Mouse (Mus musculus) MEL (cell line): ENCODE data around the gene Hecw2. TPM values are rescaled to one million over a fixed set of nuclear protein-coding genes. Genes with fewer than 3 reads are reported as not detected.

Source experiments
- DNase-seq: peaks from one replicate; pipeline ENCODE4 v3.0.0; 2011; ENCODE audit warnings: low read depth, low spot score
- H3K27ac ChIP-seq: 2 replicates; pipeline ENCODE4 v1.5.1; 2012; ENCODE audit warnings: low read depth, mild to moderate bottlenecking, control low read depth, low read length, moderate library complexity; ENCODE audit not compliant: control insufficient read depth
- H3K27me3 ChIP-seq, 2 experiments: fragments of 150-350 bp in 1 of 2; sonication (generic) in 1 of 2; 2 replicates each; pipeline ENCODE4 v1.6.1; 2012; ENCODE audit warnings: low read length in 2 of 2, mild to moderate bottlenecking in 2 of 2, improper control_type of control experiment in 1 of 2, moderate library complexity in 1 of 2; ENCODE audit not compliant: insufficient read depth in 2 of 2, control insufficient read depth in 1 of 2
- H3K36me3 ChIP-seq, 2 experiments: 2 replicates each; pipeline ENCODE4 v1.6.1; 2012 to 2014; ENCODE audit warnings: low read length in 2 of 2, improper control_type of control experiment in 1 of 2, inconsistent platforms in 1 of 2, mild to moderate bottlenecking in 1 of 2; ENCODE audit not compliant: insufficient read depth in 2 of 2, control insufficient read depth in 1 of 2
- H3K4me1 ChIP-seq, 2 experiments: fragments of 150-350 bp in 1 of 2; sonication (generic) in 1 of 2; 2 replicates each; pipeline ENCODE4 v1.6.1; 2012; ENCODE audit warnings: low read length in 2 of 2, improper control_type of control experiment in 1 of 2, mild to moderate bottlenecking in 1 of 2; ENCODE audit not compliant: insufficient read depth in 2 of 2, control insufficient read depth in 1 of 2
- H3K4me3 ChIP-seq, 2 experiments: fragments of 150-350 bp in 1 of 2; sonication (generic) in 1 of 2; 2 replicates each; pipeline ENCODE4 v1.5.1; 2012; ENCODE audit warnings: low read depth in 2 of 2, low read length in 2 of 2, mild to moderate bottlenecking in 2 of 2, moderate library complexity in 2 of 2, control low read depth in 1 of 2, improper control_type of control experiment in 1 of 2; ENCODE audit not compliant: control insufficient read depth in 1 of 2, insufficient read depth in 1 of 2
- H3K79me2 ChIP-seq: 2 replicates; pipeline ENCODE4 v1.6.1; 2012; ENCODE audit warnings: mild to moderate bottlenecking, low read length, moderate library complexity; ENCODE audit not compliant: control insufficient read depth, poor library complexity, insufficient read depth
- H3K9ac ChIP-seq: 2 replicates; pipeline ENCODE4 v1.6.1; 2012; ENCODE audit warnings: low read depth, mild to moderate bottlenecking, control low read depth, low read length, moderate library complexity; ENCODE audit not compliant: control insufficient read depth, poor library complexity, severe bottlenecking
- H3K9me3 ChIP-seq: fragments of 150-350 bp; sonication (generic); replicated peaks from 2 replicates; pipeline ENCODE4 v1.6.1; 2012; ENCODE audit warnings: mild to moderate bottlenecking, low read length, improper control_type of control experiment, moderate library complexity; ENCODE audit not compliant: insufficient read depth
- CHD1 ChIP-seq: IDR thresholded peaks from 2 replicates; pipeline ENCODE4 v1.6.1; 2012; ENCODE audit warnings: low read depth, mild to moderate bottlenecking, inconsistent platforms, low read length, improper control_type of control experiment
- CHD2 ChIP-seq: IDR thresholded peaks from 2 replicates; pipeline ENCODE4 v1.6.1; 2011; ENCODE audit warnings: low read length, improper control_type of control experiment
- CTCF ChIP-seq, 3 experiments: IDR thresholded peaks in 2 of 3; conservative IDR thresholded peaks in 1 of 3; 2 replicates each; pipeline ENCODE4 v1.5.1; 2011 to 2012; ENCODE audit warnings: low read length in 3 of 3, low read depth in 2 of 3, mild to moderate bottlenecking in 2 of 3, improper control_type of control experiment in 1 of 3, inconsistent platforms in 1 of 3, mixed read lengths in 1 of 3, moderate library complexity in 1 of 3; ENCODE audit not compliant: control insufficient read depth in 1 of 3, insufficient read depth in 1 of 3, poor library complexity in 1 of 3, severe bottlenecking in 1 of 3
- E2F4 ChIP-seq: IDR thresholded peaks from 2 replicates; pipeline ENCODE4 v1.6.1; 2011; ENCODE audit warnings: low read depth, low read length, improper control_type of control experiment, borderline replicate concordance
- EP300 ChIP-seq, 2 experiments: IDR thresholded peaks; 2 replicates each; pipeline ENCODE4 v1.6.1; 2011; ENCODE audit warnings: improper control_type of control experiment in 2 of 2, low read length in 2 of 2, low read depth in 1 of 2, mild to moderate bottlenecking in 1 of 2
- ETS1 ChIP-seq: IDR thresholded peaks from 2 replicates; pipeline ENCODE4 v1.6.1; 2012; ENCODE audit warnings: low read depth, mild to moderate bottlenecking, inconsistent platforms, low read length, improper control_type of control experiment, moderate library complexity
- GATA1 ChIP-seq: IDR thresholded peaks from 2 replicates; pipeline ENCODE4 v1.6.1; 2011; ENCODE audit warnings: low read depth, low read length, improper control_type of control experiment
- JUND ChIP-seq: IDR thresholded peaks from 2 replicates; pipeline ENCODE4 v1.6.1; 2011; ENCODE audit warnings: low read depth, mild to moderate bottlenecking, improper control_type of control experiment, low read length
- KAT2A ChIP-seq: conservative IDR thresholded peaks from 2 replicates; pipeline ENCODE4 v1.6.1; 2012; ENCODE audit warnings: low read depth, low read length, improper control_type of control experiment, inconsistent platforms
- MAX ChIP-seq: IDR thresholded peaks from 2 replicates; pipeline ENCODE4 v1.6.1; 2011; ENCODE audit warnings: low read length, improper control_type of control experiment
- MAZ ChIP-seq: IDR thresholded peaks from 2 replicates; pipeline ENCODE4 v1.6.1; 2012; ENCODE audit warnings: low read depth, mild to moderate bottlenecking, inconsistent platforms, low read length, improper control_type of control experiment
- MXI1 ChIP-seq: IDR thresholded peaks from 2 replicates; pipeline ENCODE4 v1.6.1; 2011; ENCODE audit warnings: mild to moderate bottlenecking, low read depth, low read length, improper control_type of control experiment
- MYB ChIP-seq: IDR thresholded peaks from 2 replicates; pipeline ENCODE4 v1.6.1; 2011; ENCODE audit warnings: mild to moderate bottlenecking, low read depth, low read length, improper control_type of control experiment
- NELFE ChIP-seq: IDR thresholded peaks from 2 replicates; pipeline ENCODE4 v1.6.1; 2011; ENCODE audit warnings: low read depth, low read length, improper control_type of control experiment
- RAD21 ChIP-seq: IDR thresholded peaks from 2 replicates; pipeline ENCODE4 v1.6.1; 2011; ENCODE audit warnings: mild to moderate bottlenecking, low read depth, low read length, improper control_type of control experiment
- SIN3A ChIP-seq: IDR thresholded peaks from 2 replicates; pipeline ENCODE4 v1.6.1; 2012; ENCODE audit warnings: low read length, improper control_type of control experiment, inconsistent platforms
- TAL1 ChIP-seq: IDR thresholded peaks from 2 replicates; pipeline ENCODE4 v1.6.1; 2012; ENCODE audit warnings: mild to moderate bottlenecking, inconsistent platforms, low read length, moderate library complexity, mixed read lengths
- TBP ChIP-seq: IDR thresholded peaks from 2 replicates; pipeline ENCODE4 v1.8.0; 2011; ENCODE audit warnings: low read depth, low read length, improper control_type of control experiment
- ZNF384 ChIP-seq: IDR thresholded peaks from 2 replicates; pipeline ENCODE4 v1.6.1; 2012; ENCODE audit warnings: low read depth, mild to moderate bottlenecking, inconsistent platforms, low read length, improper control_type of control experiment
- polyA plus RNA-seq, 2 experiments: library from polyadenylated mRNA; stranded (reverse) in 1 of 2; unstranded in 1 of 2; fragments of >175 nt in 1 of 2; fragments of >200 nt in 1 of 2; gene quantifications; 2 replicates each; pipeline versions ENCODE4 v1.2.1 to v1.2.4; 2012; ENCODE audit warnings: low replicate concordance in 2 of 2, low read depth in 1 of 2; ENCODE audit not compliant: insufficient read length in 2 of 2, insufficient read depth in 1 of 2, missing spikeins in 1 of 2
- total RNA-seq: library from RNA; depleted of rRNA; stranded (reverse); fragments of 300-350 nt; gene quantifications from 2 replicates; pipeline ENCODE4 v1.2.3, GENCODE M21; 2012

Hecw2 gene
- total and polyA plus RNA-seq, 3 experiments: not detected

DNA sequence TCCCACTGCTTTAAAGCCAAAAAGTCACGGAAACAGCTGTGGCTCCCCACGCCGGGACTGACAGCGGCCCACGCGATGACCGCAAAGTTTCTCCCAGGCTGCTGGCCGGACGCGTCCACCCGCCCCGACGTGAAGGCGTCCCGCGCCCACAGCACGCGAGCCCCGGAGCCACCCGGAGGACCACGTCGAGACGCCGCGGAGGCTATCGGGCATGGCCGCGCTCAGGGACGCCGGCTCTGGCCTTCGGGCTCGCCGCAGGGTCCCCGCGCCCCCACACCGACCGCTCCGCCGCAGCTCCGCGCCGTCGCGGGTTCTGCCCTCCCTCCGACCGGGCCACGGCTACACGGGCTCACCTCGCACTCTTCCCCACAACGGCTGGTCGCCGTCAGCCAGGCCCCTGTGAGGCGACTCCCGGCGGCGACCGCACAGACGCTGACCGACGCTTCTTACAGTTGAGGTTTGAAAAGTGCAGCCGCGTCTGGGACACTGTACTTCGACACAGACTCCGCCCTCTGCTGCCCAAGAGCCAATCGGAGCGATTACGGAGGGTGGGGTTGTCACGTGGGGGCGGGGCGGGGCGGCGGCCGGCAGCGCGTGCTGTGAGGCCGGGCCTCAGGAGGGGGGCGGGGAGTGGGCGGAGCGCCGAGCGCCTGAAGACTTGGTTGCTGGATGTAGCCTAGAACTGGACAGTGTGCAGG lies 410.1 kb downstream of the Hecw2 start, which contains the start of gene Stk17b (continued):
- TF ChIP-seq E2F4: no peak
- no peak for TF ChIP-seq MAZ
- no peak for TF ChIP-seq JUND
- TF ChIP-seq TAL1: no peak
- no peak for TF ChIP-seq CTCF (IDR thresholded peaks at IDR 0.05 in 2 of 3, conservative IDR thresholded peaks at IDR 0.05 in 1 of 3; ENCODE audit: control insufficient read depth in 1 of 3, insufficient read depth in 1 of 3, low read depth in 2 of 3, low read length in 3 of 3, poor library complexity in 1 of 3, severe bottlenecking in 1 of 3)
- peak; percentile 80; the same call in 1 of the 2 replicates for TF ChIP-seq MXI1
- TF ChIP-seq CHD2: no peak

GRCm38 (mm10) chr1:53784291-53784720 lies 410.7 kb downstream of the Hecw2 start:
- peak overlapping the region; percentile 92 to 96 for H3K4me3 ChIP-seq
- no peak for TF ChIP-seq RAD21
- 0 out of 2 replicates have a peak, but pooled peaks have one; percentile 3 for TF ChIP-seq CHD1
- peak; percentile 16; the same call in 1 of the 2 replicates for TF ChIP-seq ETS1
- TF ChIP-seq MYB: no peak
- TF ChIP-seq MXI1: no peak
- no peak for TF ChIP-seq ZNF384
- TF ChIP-seq GATA1: peak; percentile 39; the same call in 1 of the 2 replicates
- TF ChIP-seq SIN3A: 0 out of 2 replicates have a peak, but pooled peaks have one; percentile 28
- TF ChIP-seq E2F4: no peak
- no peak for TF ChIP-seq MAX
- TF ChIP-seq, all 39 proteins: peak for 4
- Histone ChIP-seq H3K9ac (peak overlapping the region; percentile 89), H3K36me3 (peaks cover 0 to 19% of the 10 kb centered on the region in 2 experiments; a peak in 2 of 4 replicates), H3K79me2 (peaks cover 16% of the 10 kb centered on the region), H3K9me3 (no peaks in the 10 kb centered on the region), H3K27me3 (no peaks in the 10 kb centered on the region), H3K4me1 (peaks cover 5 to 14% of the 10 kb centered on the region in 2 experiments), H3K27ac (peak overlapping the region; percentile 53; the same call in 1 of the 2 replicates)
- peak; percentile 75 for DNase-seq

DNA sequence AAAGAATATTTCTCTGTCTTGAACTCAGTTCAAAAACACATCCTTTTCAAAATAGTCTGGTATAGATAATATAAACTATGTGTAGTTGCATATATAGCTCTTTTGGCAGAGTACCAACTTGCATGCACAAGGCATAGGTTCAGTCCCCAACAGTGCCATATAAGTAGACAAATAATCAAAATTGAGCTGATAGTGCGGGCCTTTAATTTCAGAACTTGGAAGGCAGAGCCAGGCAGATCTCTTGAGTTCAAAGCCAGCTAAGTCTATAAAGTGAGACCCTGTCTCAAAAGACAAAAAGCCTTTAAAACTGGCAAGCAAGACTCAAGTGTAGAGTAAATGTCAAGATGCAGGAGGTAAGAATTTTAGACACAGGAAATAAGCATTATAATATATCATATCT lies 412.0 kb downstream of the Hecw2 start:
- H3K36me3 ChIP-seq: peaks cover 0 to 23% of the 10 kb centered on the region in 2 experiments; a peak in 2 of 4 replicates
- DNase-seq: peak; percentile 57
- peaks cover 18% of the 10 kb centered on the region for H3K79me2 ChIP-seq
- no peak overlapping the region for H3K9ac ChIP-seq
- H3K4me3 ChIP-seq: no peak overlapping the region
- H3K4me1 ChIP-seq: peaks cover 7 to 14% of the 10 kb centered on the region in 2 experiments
- peak overlapping the region; percentile 22; the same call in 1 of the 2 replicates for H3K27ac ChIP-seq
- H3K9me3 ChIP-seq: no peaks in the 10 kb centered on the region
- H3K27me3 ChIP-seq: no peaks in the 10 kb centered on the region
- no peak for TF ChIP-seq TBP
- no peak for TF ChIP-seq KAT2A
- no peak for TF ChIP-seq NELFE
- no peak for TF ChIP-seq MAX
- peak in 1 of 2 experiments; percentile 3; a peak in 1 of 4 replicates for TF ChIP-seq EP300 (IDR thresholded peaks at IDR 0.05; ENCODE audit: low read depth in 1 of 2, low read length in 2 of 2)
